Mouse (Mus musculus) forebrain, embryonic 14.5 days (tissue): ENCODE results near the gene Cox17. TPM values are rescaled to one million over a fixed set of nuclear protein-coding genes. Genes with fewer than 3 reads are reported as not detected.
"Not testable (repeated sequence)": the region's sequence is repeated elsewhere in the genome, so short reads cannot be mapped to it uniquely, and the experiment has no call there.

Experiments used
- ATAC-seq: fragments of 200-750 bp; cut with Nextera tagmentation; 2 replicates; pipeline ENCODE4 v1.8.0; 2017; ENCODE audit warnings: mild to moderate bottlenecking, moderate library complexity
- DNase-seq: peaks from one replicate; pipeline ENCODE4 v3.0.0-alpha.2; 2015; ENCODE audit warnings: low spot score
- H3K27ac ChIP-seq: fragments of 300-500 bp; sonication (generic); 2 replicates; pipeline ENCODE4 v1.5.1; 2014; ENCODE audit warnings: low read depth, mild to moderate bottlenecking, control low read depth, low read length, moderate library complexity
- H3K27me3 ChIP-seq: fragments of 300-500 bp; sonication (generic); replicated peaks from 2 replicates; pipeline ENCODE4 v1.6.1; 2014; ENCODE audit warnings: low read length, control low read depth, mixed read lengths; ENCODE audit not compliant: control insufficient read depth, insufficient read depth
- H3K36me3 ChIP-seq: fragments of 300-500 bp; sonication (generic); 2 replicates; pipeline ENCODE4 v1.6.1; 2014; ENCODE audit warnings: low read length, control low read depth; ENCODE audit not compliant: control insufficient read depth, insufficient read depth
- H3K4me1 ChIP-seq: fragments of 300-500 bp; sonication (generic); 2 replicates; pipeline ENCODE4 v1.6.1; 2014; ENCODE audit warnings: antibody characterized with exemption, low read length, control low read depth; ENCODE audit not compliant: control insufficient read depth, insufficient read depth
- H3K4me2 ChIP-seq: fragments of 300-500 bp; sonication (generic); 2 replicates; pipeline ENCODE4 v1.6.1; 2014; ENCODE audit warnings: mild to moderate bottlenecking, control low read depth, low read length
- H3K4me3 ChIP-seq: fragments of 300-500 bp; sonication (generic); 2 replicates; pipeline ENCODE4 v1.5.1; 2014; ENCODE audit warnings: low read depth, low read length, control low read depth
- H3K9ac ChIP-seq: fragments of 300-500 bp; sonication (generic); 2 replicates; pipeline ENCODE4 v1.6.1; 2014; ENCODE audit warnings: mild to moderate bottlenecking, low read length, control low read depth, moderate library complexity
- H3K9me3 ChIP-seq: fragments of 300-500 bp; sonication (generic); replicated peaks from 2 replicates; pipeline ENCODE4 v1.6.1; 2016; ENCODE audit warnings: low read length, control low read depth, mixed read lengths; ENCODE audit not compliant: control insufficient read depth
- WGBS: fragments of 180-500 bp; shearing (Covaris S2); extraction: QIAGEN DNeasy Blood & Tissue Kit; methylation state at CpG from one replicate; pipeline ENCODE4 v1.1.7; 2014; 5-methylcytosine and 5-hydroxymethylcytosine counted together
- polyA plus RNA-seq: library from polyadenylated mRNA; unstranded; fragments of >200 nt; fragmentation: Nextera tagmentation; extraction: Ambion mirVana; gene quantifications from 2 replicates; pipeline ENCODE4 v1.2.1, GENCODE M21; 2014

Cox17 gene
- polyA plus RNA-seq, 1 experiment from 2014 or later, result 126 TPM

- Histone ChIP-seq H3K36me3 (no peaks in the 10 kb centered on the region), H3K27ac (no peak overlapping the region), H3K9me3 (no peaks in the 10 kb centered on the region), H3K4me1 (no peaks in the 10 kb centered on the region), H3K4me3 (no peak overlapping the region), H3K4me2 (no peak overlapping the region), H3K27me3 (no peaks in the 10 kb centered on the region), H3K9ac (no peak overlapping the region)
- WGBS, result 78% methylated on average over 9 of the region's 9 CpGs
- DNase-seq, result no peak
- ATAC-seq, result no peak
Observed at GRCm38 (mm10) chr16:38318492-38318891, 28.3 kb upstream of the Cox17 start.

GRCm38 (mm10) chr16:38319087-38319486, 27.7 kb upstream of the Cox17 start:
- H3K36me3 ChIP-seq, result no peaks in the 10 kb centered on the region
- 92% methylated on average over 4 of the region's 4 CpGs for WGBS
- no peak overlapping the region for H3K4me2 ChIP-seq
- DNase-seq, result no peak
- no peak for ATAC-seq
- no peaks in the 10 kb centered on the region for H3K4me1 ChIP-seq
- no peaks in the 10 kb centered on the region for H3K27me3 ChIP-seq
- no peak overlapping the region for H3K27ac ChIP-seq
- H3K9me3 ChIP-seq, result no peaks in the 10 kb centered on the region
- H3K4me3 ChIP-seq, result no peak overlapping the region
- H3K9ac ChIP-seq, result no peak overlapping the region

GRCm38 (mm10) chr16:38321452-38321935, 25.3 kb upstream of the Cox17 start:
- ATAC-seq (peak; percentile 86), DNase-seq (peak; percentile 79)
- 0 out of 2 replicates have a peak overlapping the region, but pooled peaks have one; percentile 16 for H3K4me3 ChIP-seq
- WGBS, result 28% methylated on average over 17 of the region's 17 CpGs
- H3K4me1 ChIP-seq, result no peaks in the 10 kb centered on the region
- peak overlapping the region; percentile 45 for H3K4me2 ChIP-seq
- no peaks in the 10 kb centered on the region for H3K9me3 ChIP-seq
- H3K27me3 ChIP-seq, result no peaks in the 10 kb centered on the region
- no peak overlapping the region for H3K27ac ChIP-seq
- no peaks in the 10 kb centered on the region for H3K36me3 ChIP-seq
- 0 out of 2 replicates have a peak overlapping the region, but pooled peaks have one; percentile 47 for H3K9ac ChIP-seq

GRCm38 (mm10) chr16:38324311-38324710, 22.5 kb upstream of the Cox17 start:
- H3K9ac ChIP-seq, result no peak overlapping the region
- no peaks in the 10 kb centered on the region for H3K36me3 ChIP-seq
- DNase-seq (no peak), ATAC-seq (no peak)
- H3K27me3 ChIP-seq, result no peaks in the 10 kb centered on the region
- no peaks in the 10 kb centered on the region for H3K9me3 ChIP-seq
- no peak overlapping the region for H3K4me3 ChIP-seq
- no peaks in the 10 kb centered on the region for H3K4me1 ChIP-seq
- H3K4me2 ChIP-seq, result no peak overlapping the region
- 93% methylated on average over 15 of the region's 15 CpGs for WGBS
- H3K27ac ChIP-seq, result no peak overlapping the region

- Histone ChIP-seq H3K4me3 (no peak overlapping the region), H3K9ac (no peak overlapping the region), H3K4me1 (no peaks in the 10 kb centered on the region), H3K4me2 (no peak overlapping the region), H3K36me3 (no peaks in the 10 kb centered on the region), H3K9me3 (no peaks in the 10 kb centered on the region), H3K27ac (no peak overlapping the region), H3K27me3 (no peaks in the 10 kb centered on the region)
- ATAC-seq, result no peak
- DNase-seq, result no peak
- WGBS, result 80% methylated on average over 11 of the region's 11 CpGs
Observed at GRCm38 (mm10) chr16:38326778-38327397, 19.9 kb upstream of the Cox17 start.

- no peak overlapping the region for H3K27ac ChIP-seq
- WGBS, result 88% methylated on average over 3 of the region's 3 CpGs
- H3K4me3 ChIP-seq, result no peak overlapping the region
- H3K9ac ChIP-seq, result no peak overlapping the region
- DNase-seq, result no peak
- H3K27me3 ChIP-seq, result no peaks in the 10 kb centered on the region
- H3K4me1 ChIP-seq, result no peaks in the 10 kb centered on the region
- no peak overlapping the region for H3K4me2 ChIP-seq
- no peak for ATAC-seq
- no peaks in the 10 kb centered on the region for H3K9me3 ChIP-seq
- no peaks in the 10 kb centered on the region for H3K36me3 ChIP-seq
Observed at GRCm38 (mm10) chr16:38329340-38329739, 17.5 kb upstream of the Cox17 start.

GRCm38 (mm10) chr16:38334431-38334830, 12.4 kb upstream of the Cox17 start:
- Histone ChIP-seq H3K4me1 (no peaks in the 10 kb centered on the region), H3K9ac (no peak overlapping the region), H3K4me3 (no peak overlapping the region), H3K9me3 (no peaks in the 10 kb centered on the region), H3K27ac (no peak overlapping the region), H3K36me3 (no peaks in the 10 kb centered on the region), H3K27me3 (no peaks in the 10 kb centered on the region), H3K4me2 (no peak overlapping the region)
- DNase-seq, result no peak
- 39% methylated on average over 6 of the region's 6 CpGs for WGBS
- no peak for ATAC-seq

GRCm38 (mm10) chr16:38338077-38338476, 8.7 kb upstream of the Cox17 start:
- not testable (repeated sequence) for H3K27me3 ChIP-seq, H3K4me1 ChIP-seq, H3K9ac ChIP-seq, H3K27ac ChIP-seq, H3K4me3 ChIP-seq, H3K9me3 ChIP-seq, DNase-seq, H3K4me2 ChIP-seq, ATAC-seq, H3K36me3 ChIP-seq
- 92% methylated on average over 4 of the region's 4 CpGs for WGBS
